Mouse (Mus musculus): ENCODE results near the gene Fcgr4. TPM values are rescaled to one million over a fixed set of nuclear protein-coding genes. Genes with fewer than 3 reads are reported as not detected.
A peak's percentile ranks its signal among the peaks of the same experiment; 100 is the strongest.

The Fcgr4 gene
- polyA plus RNA-seq, 1 experiment: 3.7 TPM

DNA sequence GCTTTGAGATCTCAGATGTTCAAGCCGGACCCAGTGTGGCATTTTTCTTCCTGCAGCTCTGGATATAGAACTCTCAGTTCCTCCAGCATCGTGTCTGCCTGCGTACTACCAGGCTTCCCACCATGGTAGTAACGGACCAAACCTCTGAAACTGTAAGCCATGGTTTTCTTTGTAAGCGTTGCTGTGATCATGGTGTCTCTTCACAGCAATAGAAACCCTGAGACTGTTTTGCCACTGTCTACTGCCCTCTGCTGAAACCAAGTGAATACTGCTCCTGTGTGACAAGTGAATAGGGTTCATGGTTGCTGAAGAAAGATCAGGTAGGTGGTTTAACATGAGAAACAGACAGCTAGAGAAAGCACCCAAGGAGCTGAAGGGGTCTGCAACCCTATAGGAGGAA, 26.2 kb upstream of the Fcgr4 start:
- no peak overlapping the region for H3K4me3 ChIP-seq (ENCODE audit: insufficient read depth, low read depth, low read length)
- peak; percentile 73 for DNase-seq
- TF ChIP-seq POLR2A (IDR thresholded peaks at IDR 0.05; ENCODE audit: low read depth, low read length) (no peak), CTCF (conservative IDR thresholded peaks at IDR 0.05; ENCODE audit: insufficient read depth, insufficient read length, low read depth, low read length) (peak; percentile 58)
- H3K27me3 ChIP-seq (replicated peaks; ENCODE audit: control insufficient read depth, insufficient read depth, low read length): no peaks in the 10 kb centered on the region
- whole genome bisulfite sequencing: 50% methylated on average over 5 of the region's 5 CpGs
- no peak overlapping the region for H3K27ac ChIP-seq (ENCODE audit: insufficient read depth, low read depth, low read length)
- no peaks in the 10 kb centered on the region for H3K36me3 ChIP-seq (ENCODE audit: control insufficient read depth, insufficient read depth, low read length)
- no peaks in the 10 kb centered on the region for H3K4me1 ChIP-seq (ENCODE audit: control insufficient read depth, insufficient read depth, low read length)

GRCm38 (mm10) chr1:170996034-170996433, 22.7 kb upstream of the Fcgr4 start:
- Histone ChIP-seq H3K27ac (ENCODE audit: insufficient read depth, low read depth, low read length) (no peak overlapping the region), H3K36me3 (ENCODE audit: control insufficient read depth, insufficient read depth, low read length) (no peaks in the 10 kb centered on the region), H3K4me3 (ENCODE audit: insufficient read depth, low read depth, low read length) (no peak overlapping the region), H3K27me3 (replicated peaks; ENCODE audit: control insufficient read depth, insufficient read depth, low read length) (no peaks in the 10 kb centered on the region), H3K4me1 (ENCODE audit: control insufficient read depth, insufficient read depth, low read length) (no peaks in the 10 kb centered on the region)
- whole genome bisulfite sequencing: 80% methylated on average over 3 of the region's 3 CpGs
- no peak for DNase-seq
- TF ChIP-seq POLR2A (IDR thresholded peaks at IDR 0.05; ENCODE audit: low read depth, low read length) (no peak), CTCF (conservative IDR thresholded peaks at IDR 0.05; ENCODE audit: insufficient read depth, insufficient read length, low read depth, low read length) (no peak)

GRCm38 (mm10) chr1:170996753-170997152, 22.0 kb upstream of the Fcgr4 start:
- peak; percentile 75 for DNase-seq
- Histone ChIP-seq H3K36me3 (ENCODE audit: control insufficient read depth, insufficient read depth, low read length) (no peaks in the 10 kb centered on the region), H3K27me3 (replicated peaks; ENCODE audit: control insufficient read depth, insufficient read depth, low read length) (no peaks in the 10 kb centered on the region), H3K27ac (ENCODE audit: insufficient read depth, low read depth, low read length) (no peak overlapping the region), H3K4me1 (ENCODE audit: control insufficient read depth, insufficient read depth, low read length) (no peaks in the 10 kb centered on the region), H3K4me3 (ENCODE audit: insufficient read depth, low read depth, low read length) (no peak overlapping the region)
- TF ChIP-seq CTCF (conservative IDR thresholded peaks at IDR 0.05; ENCODE audit: insufficient read depth, insufficient read length, low read depth, low read length): peak; percentile 86
- TF ChIP-seq POLR2A (IDR thresholded peaks at IDR 0.05; ENCODE audit: low read depth, low read length): no peak
- WGBS: 35% methylated on average over 3 of the region's 3 CpGs

- no peaks in the 10 kb centered on the region for H3K27me3 ChIP-seq (replicated peaks; ENCODE audit: control insufficient read depth, insufficient read depth, low read length)
- H3K4me3 ChIP-seq (ENCODE audit: insufficient read depth, low read depth, low read length): no peak overlapping the region
- H3K27ac ChIP-seq (ENCODE audit: insufficient read depth, low read depth, low read length): no peak overlapping the region; the same call in 1 of the 2 replicates
- DNase-seq: peak; percentile 42
- no peak for TF ChIP-seq POLR2A (IDR thresholded peaks at IDR 0.05; ENCODE audit: low read depth, low read length)
- TF ChIP-seq CTCF (conservative IDR thresholded peaks at IDR 0.05; ENCODE audit: insufficient read depth, insufficient read length, low read depth, low read length): no peak
- H3K4me1 ChIP-seq (ENCODE audit: control insufficient read depth, insufficient read depth, low read length): no peaks in the 10 kb centered on the region
- no peaks in the 10 kb centered on the region for H3K36me3 ChIP-seq (ENCODE audit: control insufficient read depth, insufficient read depth, low read length)
- 56% methylated on average over 21 of the region's 21 CpGs for WGBS
Observed at GRCm38 (mm10) chr1:170997756-170998655, 20.7 kb upstream of the Fcgr4 start.

DNA sequence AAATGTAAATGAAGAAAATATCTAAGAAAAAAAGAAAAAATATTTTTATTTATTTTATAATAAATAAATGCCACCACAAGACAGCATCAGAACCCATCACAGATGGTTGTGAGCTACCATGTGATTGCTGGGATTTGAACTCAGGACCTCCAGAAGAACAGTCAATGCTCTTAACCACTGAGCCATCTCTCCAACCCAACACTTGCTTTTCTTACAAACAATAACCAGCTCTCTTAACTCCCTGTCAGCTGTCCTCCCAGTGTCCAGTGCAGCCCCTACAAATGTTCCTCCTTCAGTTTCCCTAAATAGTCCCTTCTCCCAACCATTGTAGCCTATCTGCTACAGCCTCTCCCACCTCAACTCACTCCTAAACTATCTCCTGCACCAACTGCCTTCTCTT, 18.9 kb upstream of the Fcgr4 start:
- H3K4me1 ChIP-seq (ENCODE audit: control insufficient read depth, insufficient read depth, low read length): no peaks in the 10 kb centered on the region
- H3K36me3 ChIP-seq (ENCODE audit: control insufficient read depth, insufficient read depth, low read length): no peaks in the 10 kb centered on the region
- TF ChIP-seq CTCF (conservative IDR thresholded peaks at IDR 0.05; ENCODE audit: insufficient read depth, insufficient read length, low read depth, low read length): no peak
- no peak for TF ChIP-seq POLR2A (IDR thresholded peaks at IDR 0.05; ENCODE audit: low read depth, low read length)

GRCm38 (mm10) chr1:171005081-171005480, 13.6 kb upstream of the Fcgr4 start:
- Histone ChIP-seq H3K36me3 (ENCODE audit: control insufficient read depth, insufficient read depth, low read length) (no peaks in the 10 kb centered on the region), H3K4me1 (ENCODE audit: control insufficient read depth, insufficient read depth, low read length) (no peaks in the 10 kb centered on the region), H3K4me3 (ENCODE audit: insufficient read depth, low read depth, low read length) (no peak overlapping the region), H3K27ac (ENCODE audit: insufficient read depth, low read depth, low read length) (no peak overlapping the region), H3K27me3 (replicated peaks; ENCODE audit: control insufficient read depth, insufficient read depth, low read length) (no peaks in the 10 kb centered on the region)
- 70% methylated on average over 6 of the region's 6 CpGs for WGBS
- DNase-seq: no peak
- TF ChIP-seq POLR2A (IDR thresholded peaks at IDR 0.05; ENCODE audit: low read depth, low read length): no peak
- no peak for TF ChIP-seq CTCF (conservative IDR thresholded peaks at IDR 0.05; ENCODE audit: insufficient read depth, insufficient read length, low read depth, low read length)

More for the DNA sequence above, 18.9 kb upstream of the Fcgr4 start:
- no peaks in the 10 kb centered on the region for H3K27me3 ChIP-seq (replicated peaks; ENCODE audit: control insufficient read depth, insufficient read depth, low read length)
- no peak overlapping the region for H3K27ac ChIP-seq (ENCODE audit: insufficient read depth, low read depth, low read length)
- no peak overlapping the region for H3K4me3 ChIP-seq (ENCODE audit: insufficient read depth, low read depth, low read length)
- no peak for DNase-seq

DNA sequence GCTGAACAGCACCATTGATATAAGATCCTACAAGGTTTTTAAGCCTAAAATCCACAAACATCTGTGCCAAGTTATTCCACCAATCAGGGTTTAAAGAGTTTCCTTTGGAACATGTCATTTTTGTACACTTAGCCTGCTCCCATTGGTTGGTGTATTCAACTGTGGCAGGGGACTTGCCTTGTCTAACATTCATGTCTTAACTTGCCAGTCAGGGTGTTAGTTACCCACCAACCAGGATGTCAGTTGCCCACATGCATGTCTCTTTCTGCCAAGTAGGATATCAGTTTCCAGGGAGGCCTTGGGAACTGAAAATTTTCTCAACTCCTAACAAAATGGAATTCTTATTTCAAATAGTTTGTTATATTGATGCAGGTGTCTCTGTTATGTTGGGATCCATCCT, 13.1 kb upstream of the Fcgr4 start:
- Histone ChIP-seq H3K27me3 (replicated peaks; ENCODE audit: control insufficient read depth, insufficient read depth, low read length) (no peaks in the 10 kb centered on the region), H3K4me3 (ENCODE audit: insufficient read depth, low read depth, low read length) (no peak overlapping the region), H3K4me1 (ENCODE audit: control insufficient read depth, insufficient read depth, low read length) (no peaks in the 10 kb centered on the region), H3K36me3 (ENCODE audit: control insufficient read depth, insufficient read depth, low read length) (no peaks in the 10 kb centered on the region), H3K27ac (ENCODE audit: insufficient read depth, low read depth, low read length) (no peak overlapping the region)
- no peak for DNase-seq
- no peak for TF ChIP-seq CTCF (conservative IDR thresholded peaks at IDR 0.05; ENCODE audit: insufficient read depth, insufficient read length, low read depth, low read length)
- no peak for TF ChIP-seq POLR2A (IDR thresholded peaks at IDR 0.05; ENCODE audit: low read depth, low read length)
